Mouse (Mus musculus) heart, postnatal 0 days (tissue): ENCODE measurements at regions not wholly inside any gene's neighbourhood (a gene's known extent, or its start where the extent isn't known, plus 50 kb on each side); places are given as distances from the start of the nearest gene placed in this dataset.

Source experiments
- ATAC-seq: fragments of 200-750 bp; cut with Nextera tagmentation; 2 replicates; pipeline ENCODE4 v1.8.0; 2017; ENCODE audit warnings: low read depth, moderate number of reproducible peaks, moderate library complexity; ENCODE audit not compliant: insufficient read depth
- DNase-seq: peaks from one replicate; pipeline ENCODE4 v3.0.0-alpha.2; 2016; ENCODE audit warnings: low spot score
- H3K27ac ChIP-seq: fragments of 300-500 bp; sonication (generic); 2 replicates; pipeline ENCODE4 v1.5.1; 2014; ENCODE audit warnings: low read depth, mild to moderate bottlenecking
- H3K27me3 ChIP-seq: fragments of 300-500 bp; sonication (generic); 2 replicates; pipeline ENCODE4 v1.6.1; 2014; ENCODE audit warnings: low read length, mixed read lengths; ENCODE audit not compliant: control insufficient read depth, insufficient read depth
- H3K36me3 ChIP-seq: fragments of 300-500 bp; sonication (generic); replicated peaks from 2 replicates; pipeline ENCODE4 v1.6.1; 2014; ENCODE audit warnings: low read length, mixed read lengths; ENCODE audit not compliant: control insufficient read depth, insufficient read depth
- H3K4me1 ChIP-seq: fragments of 300-500 bp; sonication (generic); 2 replicates; pipeline ENCODE4 v1.6.1; 2014; ENCODE audit warnings: antibody characterized with exemption; ENCODE audit not compliant: control insufficient read depth, insufficient read depth
- H3K4me2 ChIP-seq: fragments of 300-500 bp; sonication (generic); 2 replicates; pipeline ENCODE4 v1.6.1; 2014; ENCODE audit warnings: low read depth, mild to moderate bottlenecking, low read length, moderate library complexity
- H3K4me3 ChIP-seq: fragments of 300-500 bp; sonication (generic); 2 replicates; pipeline ENCODE4 v1.5.1; 2014; ENCODE audit warnings: low read depth, low read length
- H3K9ac ChIP-seq: fragments of 300-500 bp; sonication (generic); replicated peaks from 2 replicates; pipeline ENCODE4 v1.6.1; 2014; ENCODE audit warnings: low read depth, low read length, mixed read lengths
- H3K9me3 ChIP-seq: fragments of 300-500 bp; sonication (generic); replicated peaks from 2 replicates; pipeline ENCODE4 v1.6.1; 2016; ENCODE audit warnings: low read length; ENCODE audit not compliant: control insufficient read depth
- CTCF ChIP-seq: IDR thresholded peaks from 2 replicates; pipeline ENCODE4 v1.5.1; 2016; ENCODE audit warnings: antibody characterized with exemption, control low read depth, low read depth
- EP300 ChIP-seq: IDR thresholded peaks from 2 replicates; pipeline ENCODE4 v1.6.1; 2016; ENCODE audit warnings: antibody characterized with exemption, low read depth
- WGBS: fragments of 180-500 bp; shearing (Covaris S2); extraction: QIAGEN DNeasy Blood & Tissue Kit; methylation state at CpG from one replicate; pipeline ENCODE4 v1.1.7; 2014; 5-methylcytosine and 5-hydroxymethylcytosine counted together

DNA sequence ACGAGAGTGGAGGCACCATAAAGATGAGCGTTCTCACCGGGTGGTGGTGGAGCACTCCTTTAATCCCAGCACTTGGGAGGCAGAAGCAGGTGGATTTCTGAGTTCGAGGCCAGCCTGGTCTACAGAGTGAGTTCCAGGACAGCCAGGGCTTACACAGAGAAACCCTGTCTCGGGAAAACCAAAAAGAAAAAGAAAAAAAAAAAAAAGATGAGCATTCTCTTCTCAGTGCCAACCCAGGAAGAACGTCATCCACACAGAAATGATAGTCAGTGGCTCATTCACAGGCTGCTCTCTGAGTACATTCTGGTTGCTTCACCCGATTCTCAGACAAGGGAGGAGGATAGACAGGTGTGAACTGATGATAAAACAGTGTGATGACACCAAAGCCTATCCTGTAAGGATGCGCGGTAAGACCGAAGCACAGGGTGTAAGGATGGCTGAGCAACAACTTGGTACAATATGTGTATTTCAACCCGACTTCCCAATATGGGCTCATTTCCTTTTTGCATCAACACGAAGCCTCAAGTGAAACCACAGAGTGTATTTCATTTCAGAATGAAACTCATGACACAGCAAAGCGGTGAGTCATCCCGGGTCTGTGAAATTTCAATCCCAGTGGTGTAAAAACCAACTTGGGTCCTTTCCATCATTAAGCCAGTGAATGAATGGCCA lies 84.5 kb downstream of the Nfkbiz start:
- Histone ChIP-seq H3K27ac (no peak overlapping the region), H3K36me3 (no peaks in the 10 kb centered on the region), H3K27me3 (no peaks in the 10 kb centered on the region), H3K9me3 (no peaks in the 10 kb centered on the region), H3K9ac (no peak overlapping the region), H3K4me2 (no peak overlapping the region), H3K4me3 (no peak overlapping the region), H3K4me1 (no peaks in the 10 kb centered on the region)
- 78% methylated on average over 14 of the region's 14 CpGs for WGBS
- no peak for DNase-seq
- no peak for TF ChIP-seq EP300
- no peak for TF ChIP-seq CTCF
- no peak for ATAC-seq

- Histone ChIP-seq H3K36me3 (no peaks in the 10 kb centered on the region), H3K27me3 (no peaks in the 10 kb centered on the region), H3K4me2 (no peak overlapping the region), H3K9me3 (no peaks in the 10 kb centered on the region), H3K4me3 (no peak overlapping the region), H3K9ac (no peak overlapping the region), H3K27ac (no peak overlapping the region), H3K4me1 (no peaks in the 10 kb centered on the region)
- TF ChIP-seq EP300 (no peak), CTCF (no peak)
- ATAC-seq (no peak), DNase-seq (no peak)
- WGBS: 66% methylated on average over 4 of the region's 4 CpGs
Observed at GRCm38 (mm10) chr16:55753380-55753779, 85.3 kb downstream of the Nfkbiz start.

DNA sequence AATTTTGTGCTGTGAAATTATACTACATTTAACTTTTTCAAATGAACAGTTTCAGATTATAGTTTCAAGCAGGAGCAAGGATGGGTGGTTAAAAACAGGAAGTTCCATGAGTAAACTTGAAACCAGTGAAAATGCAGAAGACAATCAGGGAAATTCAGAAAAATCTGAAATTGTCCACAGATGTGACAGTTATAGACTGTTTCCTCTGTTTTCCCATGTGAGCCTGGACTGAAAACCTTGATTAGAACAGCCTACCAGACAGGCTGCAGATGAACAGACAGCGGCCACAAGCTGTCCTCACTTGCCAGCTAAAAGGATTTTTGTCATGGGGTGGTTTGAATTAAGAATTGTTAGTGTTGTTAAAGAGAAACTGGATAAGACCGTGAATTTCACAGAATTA lies 91.4 kb downstream of the Nfkbiz start:
- Histone ChIP-seq H3K27me3 (no peaks in the 10 kb centered on the region), H3K4me1 (no peaks in the 10 kb centered on the region), H3K4me3 (no peak overlapping the region), H3K27ac (no peak overlapping the region), H3K9ac (no peak overlapping the region), H3K4me2 (no peak overlapping the region), H3K9me3 (no peaks in the 10 kb centered on the region), H3K36me3 (no peaks in the 10 kb centered on the region)
- DNase-seq (no peak), ATAC-seq (no peak)
- TF ChIP-seq CTCF (no peak), EP300 (no peak)
- 65% methylated on average over 2 of the region's 2 CpGs for WGBS

DNA sequence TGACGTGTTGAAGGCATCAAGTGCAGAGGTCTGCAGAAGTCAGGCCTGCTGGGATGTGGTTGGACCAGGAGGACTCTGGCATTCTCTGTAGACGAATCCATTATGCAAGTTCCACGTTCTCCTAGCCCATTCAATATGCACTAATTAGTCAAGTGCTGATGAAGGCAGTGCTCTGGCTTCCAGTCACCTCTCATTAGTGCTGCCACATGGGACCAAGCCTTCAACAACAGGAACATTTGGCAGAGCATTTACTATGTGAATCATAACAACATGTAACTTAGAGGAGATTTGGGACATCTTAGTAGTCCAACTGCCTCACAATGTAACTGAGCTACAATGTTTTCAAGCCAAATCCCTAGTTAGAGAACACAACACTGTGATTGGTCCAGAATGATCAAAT lies 92.5 kb downstream of the Nfkbiz start:
- H3K4me3 ChIP-seq: no peak overlapping the region
- H3K27ac ChIP-seq: no peak overlapping the region
- no peaks in the 10 kb centered on the region for H3K9me3 ChIP-seq
- H3K4me2 ChIP-seq: no peak overlapping the region
- no peaks in the 10 kb centered on the region for H3K27me3 ChIP-seq
- TF ChIP-seq CTCF: no peak
- no peak for TF ChIP-seq EP300
- ATAC-seq (no peak), DNase-seq (no peak)
- no peaks in the 10 kb centered on the region for H3K36me3 ChIP-seq
- 64% methylated on average over 3 of the region's 3 CpGs for WGBS
- no peaks in the 10 kb centered on the region for H3K4me1 ChIP-seq
- H3K9ac ChIP-seq: no peak overlapping the region

DNA sequence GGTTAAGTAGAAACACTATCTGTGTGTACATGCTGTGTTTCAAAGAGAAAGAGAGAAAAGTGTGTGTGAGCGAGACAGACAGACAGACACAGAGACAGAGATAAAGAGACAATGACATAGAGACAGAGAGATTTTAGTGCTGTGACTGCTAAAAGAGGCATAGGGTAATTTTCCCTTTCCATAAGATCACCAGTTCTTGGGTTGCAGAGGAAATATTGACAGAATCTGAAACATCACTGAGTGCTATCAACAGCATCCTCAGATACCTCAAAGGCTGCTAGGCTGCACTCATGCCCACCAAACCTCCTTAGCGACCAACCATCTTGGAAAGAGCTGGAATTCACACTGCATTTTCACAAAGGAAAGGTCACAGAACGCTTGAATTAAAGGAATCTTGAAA lies 93.6 kb downstream of the Nfkbiz start:
- 64% methylated on average over 3 of the region's 3 CpGs for WGBS
- H3K4me2 ChIP-seq: no peak overlapping the region

More for the DNA sequence above, 93.6 kb downstream of the Nfkbiz start:
- H3K4me3 ChIP-seq: no peak overlapping the region
- no peak overlapping the region for H3K9ac ChIP-seq
- DNase-seq: no peak
- no peaks in the 10 kb centered on the region for H3K27me3 ChIP-seq
- H3K4me1 ChIP-seq: no peaks in the 10 kb centered on the region
- no peaks in the 10 kb centered on the region for H3K36me3 ChIP-seq
- H3K9me3 ChIP-seq: no peaks in the 10 kb centered on the region
- H3K27ac ChIP-seq: no peak overlapping the region
- no peak for TF ChIP-seq EP300
- no peak for TF ChIP-seq CTCF
- no peak for ATAC-seq
